Mouse (Mus musculus): ENCODE data around the gene Cbl. TPM values are rescaled to one million over a fixed set of nuclear protein-coding genes. Genes with fewer than 3 reads are reported as not detected.

The Cbl gene
- polyA plus RNA-seq, 1 experiment from 2014 or later: 19.6 TPM

- H3K27ac ChIP-seq: peak overlapping the region; percentile 58
- WGBS: 38% methylated on average over 6 of the region's 6 CpGs
- H3K9me3 ChIP-seq: no peaks in the 10 kb centered on the region
- H3K4me1 ChIP-seq: peaks cover 29% of the 10 kb centered on the region
- H3K27me3 ChIP-seq: no peaks in the 10 kb centered on the region
- peaks cover 4% of the 10 kb centered on the region; the same call in 1 of the 2 replicates for H3K36me3 ChIP-seq
- no peak overlapping the region for H3K4me3 ChIP-seq
- H3K4me2 ChIP-seq (replicated peaks): no peak overlapping the region
- ATAC-seq (ENCODE audit: low FRiP score, low read depth): no peak
- H3K9ac ChIP-seq: 0 out of 2 replicates have a peak overlapping the region, but pooled peaks have one; percentile 25
Measured at GRCm38 (mm10) chr9:44255136-44255521, 21.3 kb upstream of the Cbl start.

- Histone ChIP-seq H3K9me3 (no peaks in the 10 kb centered on the region), H3K4me1 (peaks cover 29% of the 10 kb centered on the region), H3K4me2 (replicated peaks) (no peak overlapping the region), H3K27me3 (no peaks in the 10 kb centered on the region), H3K4me3 (no peak overlapping the region), H3K27ac (peak overlapping the region; percentile 58; the same call in 1 of the 2 replicates), H3K9ac (no peak overlapping the region), H3K36me3 (peaks cover 4% of the 10 kb centered on the region; the same call in 1 of the 2 replicates)
- ATAC-seq (ENCODE audit: low FRiP score, low read depth): peak; percentile 62; the same call in 1 of the 2 replicates
- 10% methylated on average over 5 of the region's 5 CpGs for WGBS
Measured at GRCm38 (mm10) chr9:44254508-44255135, 20.8 kb upstream of the Cbl start.

DNA sequence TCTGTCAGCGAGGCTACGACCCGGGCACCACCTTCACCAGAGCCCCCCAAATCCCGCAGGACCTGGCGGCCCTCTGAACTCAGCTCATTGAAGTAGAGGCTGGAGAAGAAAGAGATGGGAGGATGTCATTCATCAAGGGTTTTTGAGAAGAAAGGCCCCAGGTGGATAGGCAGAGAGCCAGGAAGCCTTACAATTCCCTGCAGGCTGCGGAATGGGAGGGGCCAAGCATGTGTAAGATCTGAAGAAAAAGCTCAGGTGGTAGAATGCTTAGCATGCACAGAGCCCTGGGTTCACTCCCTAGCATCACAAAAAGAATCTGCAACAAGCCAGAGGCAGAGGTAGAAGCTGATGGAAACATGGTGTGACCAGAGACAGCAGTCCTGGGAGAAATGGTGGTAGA is 19.6 kb upstream of the Cbl start:
- Histone ChIP-seq H3K4me2 (replicated peaks) (no peak overlapping the region), H3K9ac (no peak overlapping the region), H3K36me3 (peaks cover 4% of the 10 kb centered on the region; the same call in 1 of the 2 replicates), H3K27ac (0 out of 2 replicates have a peak overlapping the region, but pooled peaks have one; percentile 7), H3K4me3 (no peak overlapping the region), H3K9me3 (no peaks in the 10 kb centered on the region), H3K27me3 (no peaks in the 10 kb centered on the region), H3K4me1 (peaks cover 32% of the 10 kb centered on the region)
- 73% methylated on average over 6 of the region's 6 CpGs for WGBS
- ATAC-seq (ENCODE audit: low FRiP score, low read depth): no peak

DNA sequence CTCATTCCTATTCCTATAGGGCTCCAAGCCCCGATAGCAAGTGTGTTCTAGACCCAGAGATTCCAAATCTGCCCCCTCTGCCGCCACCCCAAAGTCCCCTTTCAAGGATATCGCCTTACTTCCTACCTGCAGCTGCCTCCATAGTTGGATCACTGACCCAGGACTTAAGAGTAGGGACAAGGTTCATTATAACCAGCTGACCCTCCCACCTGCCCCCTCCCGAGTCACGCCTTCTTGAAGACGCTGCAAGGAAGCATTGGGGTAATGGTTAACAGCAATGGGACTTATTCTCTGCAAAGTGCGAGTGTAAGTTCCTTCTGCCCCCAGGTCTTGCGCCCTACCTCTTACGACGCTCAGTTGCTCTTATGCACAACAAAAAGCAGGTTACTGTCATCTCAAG is 17.5 kb upstream of the Cbl start, which contains the start of gene Pdzd3:
Gene Pdzd3, minus strand, starts transcription at position 158 of the 400 bp plus-strand sequence.
- Histone ChIP-seq H3K27me3 (no peaks in the 10 kb centered on the region), H3K36me3 (no peaks in the 10 kb centered on the region; the same call in 1 of the 2 replicates), H3K9me3 (no peaks in the 10 kb centered on the region), H3K4me3 (no peak within 1 kb of the TSS), H3K4me2 (replicated peaks) (no peak within 1 kb of the TSS), H3K4me1 (peaks cover 32% of the 10 kb centered on the region), H3K9ac (no peak within 1 kb of the TSS), H3K27ac (no peak within 1 kb of the TSS)
- 79% methylated on average over 10 of the region's 10 CpGs for WGBS
- ATAC-seq (ENCODE audit: low FRiP score, low read depth): no peak

DNA sequence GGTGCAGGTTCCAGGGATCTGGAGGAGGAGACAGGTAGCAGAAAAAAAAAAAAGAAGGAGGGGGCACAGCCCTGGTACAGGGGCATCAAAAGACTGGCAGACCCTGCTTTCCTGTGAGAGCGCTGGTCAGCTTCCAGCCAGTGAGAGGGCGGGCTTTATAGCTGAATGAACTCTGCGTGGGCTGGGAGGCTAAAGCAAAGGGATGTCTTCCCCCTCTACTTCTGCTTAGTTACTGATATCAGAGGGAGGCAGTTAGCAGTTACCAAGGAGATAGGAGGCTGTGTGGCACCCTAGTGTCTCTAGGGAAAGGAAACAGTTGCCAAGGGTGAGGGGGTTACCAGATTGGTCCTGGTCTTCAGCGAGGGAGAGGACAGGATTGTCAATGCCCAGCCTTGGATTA is 16.6 kb upstream of the Cbl start:
- ATAC-seq (ENCODE audit: low FRiP score, low read depth): no peak
- Histone ChIP-seq H3K36me3 (no peaks in the 10 kb centered on the region; the same call in 1 of the 2 replicates), H3K9ac (no peak overlapping the region), H3K27ac (no peak overlapping the region), H3K27me3 (no peaks in the 10 kb centered on the region), H3K4me3 (no peak overlapping the region), H3K4me1 (peaks cover 27% of the 10 kb centered on the region), H3K9me3 (no peaks in the 10 kb centered on the region), H3K4me2 (replicated peaks) (no peak overlapping the region)
- WGBS: 76% methylated on average over 4 of the region's 4 CpGs

GRCm38 (mm10) chr9:44249181-44250146 is 15.6 kb upstream of the Cbl start:
- Histone ChIP-seq H3K4me2 (replicated peaks) (no peak overlapping the region; the same call in 1 of the 2 replicates), H3K27me3 (no peaks in the 10 kb centered on the region), H3K4me1 (peaks cover 18% of the 10 kb centered on the region), H3K36me3 (no peaks in the 10 kb centered on the region; the same call in 1 of the 2 replicates), H3K4me3 (no peak overlapping the region), H3K9me3 (no peaks in the 10 kb centered on the region), H3K27ac (no peak overlapping the region), H3K9ac (no peak overlapping the region; the same call in 1 of the 2 replicates)
- peak; percentile 78; the same call in 1 of the 2 replicates for ATAC-seq (ENCODE audit: low FRiP score, low read depth)
- WGBS: 48% methylated on average over 26 of the region's 26 CpGs

- 75% methylated on average over 6 of the region's 6 CpGs for WGBS
- H3K36me3 ChIP-seq: no peaks in the 10 kb centered on the region; the same call in 1 of the 2 replicates
Measured at GRCm38 (mm10) chr9:44247907-44248306, 14.1 kb upstream of the Cbl start.

GRCm38 (mm10) chr9:44243621-44244020 is 9.8 kb upstream of the Cbl start:
- no peak overlapping the region for H3K9ac ChIP-seq
- no peaks in the 10 kb centered on the region for H3K36me3 ChIP-seq
- ATAC-seq (ENCODE audit: low FRiP score, low read depth): no peak
- peaks cover 3% of the 10 kb centered on the region; the same call in 1 of the 2 replicates for H3K4me1 ChIP-seq
- WGBS: 61% methylated on average over 2 of the region's 2 CpGs
- H3K27ac ChIP-seq: no peak overlapping the region
- H3K4me2 ChIP-seq (replicated peaks): no peak overlapping the region
- H3K27me3 ChIP-seq: no peaks in the 10 kb centered on the region; the same call in 1 of the 2 replicates
- no peak overlapping the region for H3K4me3 ChIP-seq
- H3K9me3 ChIP-seq: no peaks in the 10 kb centered on the region

More at GRCm38 (mm10) chr9:44247907-44248306, 14.1 kb upstream of the Cbl start:
- ATAC-seq (ENCODE audit: low FRiP score, low read depth): no peak
- Histone ChIP-seq H3K4me2 (replicated peaks) (no peak overlapping the region), H3K9ac (no peak overlapping the region), H3K27me3 (no peaks in the 10 kb centered on the region), H3K4me3 (no peak overlapping the region), H3K27ac (no peak overlapping the region), H3K4me1 (peaks cover 4% of the 10 kb centered on the region; the same call in 1 of the 2 replicates), H3K9me3 (no peaks in the 10 kb centered on the region)

- Histone ChIP-seq H3K27ac (no peak overlapping the region), H3K36me3 (no peaks in the 10 kb centered on the region), H3K9ac (no peak overlapping the region), H3K4me3 (no peak overlapping the region), H3K4me2 (replicated peaks) (no peak overlapping the region), H3K27me3 (no peaks in the 10 kb centered on the region; the same call in 1 of the 2 replicates), H3K4me1 (peaks cover 6% of the 10 kb centered on the region), H3K9me3 (no peaks in the 10 kb centered on the region)
- ATAC-seq (ENCODE audit: low FRiP score, low read depth): no peak
- 69% methylated on average over 9 of the region's 9 CpGs for WGBS
Measured at GRCm38 (mm10) chr9:44241418-44241817, 7.6 kb upstream of the Cbl start.

DNA sequence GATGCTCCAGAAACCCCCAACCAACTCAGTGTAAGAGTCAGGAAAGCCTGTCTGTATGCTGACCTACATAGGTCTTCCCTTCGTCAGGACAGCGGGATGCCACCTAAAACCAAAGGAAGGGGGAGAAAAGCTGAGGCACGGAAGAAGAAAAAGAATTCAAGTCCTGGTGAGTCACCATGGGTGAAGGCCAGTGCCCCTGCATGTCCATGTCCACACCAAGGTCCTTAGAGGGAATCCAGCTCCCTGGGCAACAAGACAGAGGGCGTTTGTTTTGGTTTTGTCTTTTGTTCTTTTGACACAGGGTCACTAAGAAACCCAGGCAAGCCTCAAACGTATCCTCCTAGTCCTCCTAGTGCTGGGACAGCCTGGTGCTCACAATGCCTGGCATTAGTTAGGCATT is 7.1 kb upstream of the Cbl start:
- no peak for ATAC-seq (ENCODE audit: low FRiP score, low read depth)
- H3K4me3 ChIP-seq: no peak overlapping the region
- no peaks in the 10 kb centered on the region for H3K9me3 ChIP-seq
- no peak overlapping the region for H3K4me2 ChIP-seq (replicated peaks)
- WGBS: 63% methylated on average over 5 of the region's 5 CpGs
- no peaks in the 10 kb centered on the region for H3K36me3 ChIP-seq
- H3K27ac ChIP-seq: no peak overlapping the region
- H3K27me3 ChIP-seq: no peaks in the 10 kb centered on the region; the same call in 1 of the 2 replicates
- no peak overlapping the region for H3K9ac ChIP-seq
- H3K4me1 ChIP-seq: peaks cover 6% of the 10 kb centered on the region

- Histone ChIP-seq H3K9ac (no peak within 1 kb of the TSS), H3K4me1 (peaks cover 6% of the 10 kb centered on the region), H3K4me3 (no peak within 1 kb of the TSS), H3K27me3 (no peaks in the 10 kb centered on the region; the same call in 1 of the 2 replicates), H3K36me3 (no peaks in the 10 kb centered on the region), H3K4me2 (replicated peaks) (no peak within 1 kb of the TSS), H3K27ac (no peak within 1 kb of the TSS), H3K9me3 (no peaks in the 10 kb centered on the region)
- ATAC-seq (ENCODE audit: low FRiP score, low read depth): no peak
- 51% methylated on average over 2 of the region's 2 CpGs for WGBS
Measured at GRCm38 (mm10) chr9:44240399-44240798, 6.5 kb upstream of the Cbl start, which contains the start of gene Ccdc153. Gene Ccdc153 (plus strand): TSS chr9:44240676.

DNA sequence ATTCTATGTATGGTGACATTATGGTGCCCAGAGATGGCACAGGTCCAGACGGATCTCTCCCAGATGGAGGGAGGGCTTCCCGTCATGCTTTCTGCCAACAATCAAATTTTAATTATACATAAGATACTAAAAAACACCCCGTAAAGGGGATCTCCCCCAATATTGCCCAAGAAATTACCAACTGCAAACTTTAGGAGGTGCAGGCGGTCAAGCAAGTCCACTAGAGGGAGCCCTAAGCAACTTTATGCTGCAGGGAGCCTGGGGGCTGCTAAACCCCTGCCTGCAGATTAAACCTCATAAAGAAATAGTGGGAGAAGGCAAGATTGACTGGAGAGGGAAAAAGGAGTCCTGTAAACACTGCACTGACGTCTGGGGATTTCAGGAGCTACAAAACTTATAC is 5.6 kb upstream of the Cbl start:
- Histone ChIP-seq H3K4me2 (replicated peaks) (no peak overlapping the region), H3K36me3 (no peaks in the 10 kb centered on the region), H3K9me3 (no peaks in the 10 kb centered on the region), H3K9ac (no peak overlapping the region), H3K27ac (no peak overlapping the region), H3K4me3 (no peak overlapping the region), H3K27me3 (no peaks in the 10 kb centered on the region; the same call in 1 of the 2 replicates), H3K4me1 (peaks cover 6% of the 10 kb centered on the region)
- WGBS: 4% methylated on average over 5 of the region's 5 CpGs
- ATAC-seq (ENCODE audit: low FRiP score, low read depth): peak; percentile 57
